Mouse (Mus musculus): ENCODE measurements at regions not wholly inside any gene's neighbourhood (a gene's known extent, or its start where the extent isn't known, plus 50 kb on each side); places are given as distances from the start of the nearest gene placed in this dataset.

GRCm38 (mm10) chr1:35200656-35201055 lies 350.9 kb downstream of the Plekhb2 start:
- TF ChIP-seq CHD2 (IDR thresholded peaks at IDR 0.05; ENCODE audit: low read length), result no peak
- TF ChIP-seq GATA1 (IDR thresholded peaks at IDR 0.05; ENCODE audit: low read depth, low read length), result no peak
- TF ChIP-seq HCFC1 (IDR thresholded peaks at IDR 0.05; ENCODE audit: low read depth, low read length), result no peak
- TF ChIP-seq EP300 (IDR thresholded peaks at IDR 0.05; ENCODE audit: low read depth in 1 of 2, low read length in 2 of 2), result no peak
- no peak for TF ChIP-seq POLR2AphosphoS5 (IDR thresholded peaks at IDR 0.05; ENCODE audit: borderline replicate concordance, low read depth, low read length)
- TF ChIP-seq E2F4 (IDR thresholded peaks at IDR 0.05; ENCODE audit: borderline replicate concordance, low read depth, low read length), result no peak
- no peak for TF ChIP-seq ZKSCAN1 (IDR thresholded peaks at IDR 0.05; ENCODE audit: low read depth, low read length)
- TF ChIP-seq CHD1 (IDR thresholded peaks at IDR 0.05; ENCODE audit: low read depth, low read length), result no peak
- TF ChIP-seq MAZ (IDR thresholded peaks at IDR 0.05; ENCODE audit: low read depth, low read length), result no peak
- no peaks in the 10 kb centered on the region for H3K79me2 ChIP-seq (ENCODE audit: control insufficient read depth, insufficient read depth, low read length, poor library complexity)

GRCm38 (mm10) chr1:35201083-35201879 lies 351.5 kb downstream of the Plekhb2 start:
- H3K36me3 ChIP-seq (ENCODE audit: control insufficient read depth in 1 of 2, insufficient read depth in 2 of 2, low read length in 2 of 2), result no peaks in the 10 kb centered on the region
- H3K27me3 ChIP-seq (ENCODE audit: control insufficient read depth in 1 of 2, insufficient read depth in 2 of 2, low read length in 2 of 2), result no peaks in the 10 kb centered on the region
- H3K79me2 ChIP-seq (ENCODE audit: control insufficient read depth, insufficient read depth, low read length, poor library complexity), result no peaks in the 10 kb centered on the region
- H3K4me1 ChIP-seq (ENCODE audit: control insufficient read depth in 1 of 2, insufficient read depth in 2 of 2, low read length in 2 of 2), result no peaks in the 10 kb centered on the region
- no peak overlapping the region for H3K27ac ChIP-seq (ENCODE audit: control insufficient read depth, low read depth, low read length)
- H3K4me3 ChIP-seq (ENCODE audit: control insufficient read depth in 1 of 2, insufficient read depth in 1 of 2, low read depth in 2 of 2, low read length in 2 of 2), result no peak overlapping the region
- H3K9me3 ChIP-seq (replicated peaks; ENCODE audit: insufficient read depth, low read length), result no peaks in the 10 kb centered on the region
- TF ChIP-seq NRF1 (IDR thresholded peaks at IDR 0.05; ENCODE audit: insufficient read depth, low read depth, low read length, poor library complexity, severe bottlenecking), result no peak
- no peak for TF ChIP-seq ELF1 (IDR thresholded peaks at IDR 0.05; ENCODE audit: low read depth, low read length)
- no peak for TF ChIP-seq E2F4 (IDR thresholded peaks at IDR 0.05; ENCODE audit: borderline replicate concordance, low read depth, low read length)
- TF ChIP-seq EP300 (IDR thresholded peaks at IDR 0.05; ENCODE audit: low read depth in 1 of 2, low read length in 2 of 2), result no peak
- TF ChIP-seq TAL1 (IDR thresholded peaks at IDR 0.05; ENCODE audit: low read length), result no peak
- no peak for TF ChIP-seq MAX (IDR thresholded peaks at IDR 0.05; ENCODE audit: low read length)
- no peak for TF ChIP-seq RAD21 (IDR thresholded peaks at IDR 0.05; ENCODE audit: low read depth, low read length)
- no peak for TF ChIP-seq SMC3 (IDR thresholded peaks at IDR 0.05; ENCODE audit: low read depth, low read length)
- TF ChIP-seq GATA1 (IDR thresholded peaks at IDR 0.05; ENCODE audit: low read depth, low read length), result no peak
- no peak for TF ChIP-seq MYB (IDR thresholded peaks at IDR 0.05; ENCODE audit: low read depth, low read length)
- TF ChIP-seq MAFK (IDR thresholded peaks at IDR 0.05; ENCODE audit: borderline replicate concordance, low read depth, low read length), result no peak
- TF ChIP-seq SIN3A (IDR thresholded peaks at IDR 0.05; ENCODE audit: low read length), result no peak
- TF ChIP-seq GABPA (IDR thresholded peaks at IDR 0.05; ENCODE audit: low read depth, low read length), result no peak
- TF ChIP-seq NELFE (IDR thresholded peaks at IDR 0.05; ENCODE audit: low read depth, low read length), result no peak
- TF ChIP-seq JUND (IDR thresholded peaks at IDR 0.05; ENCODE audit: low read depth, low read length), result no peak
- TF ChIP-seq USF1 (IDR thresholded peaks at IDR 0.05; ENCODE audit: low read depth, low read length), result no peak
- TF ChIP-seq CHD1 (IDR thresholded peaks at IDR 0.05; ENCODE audit: low read depth, low read length), result no peak
- no peak for TF ChIP-seq MEF2A (IDR thresholded peaks at IDR 0.05; ENCODE audit: extremely low read depth, insufficient replicate concordance, low read depth, low read length, poor library complexity, severe bottlenecking)
- no peak for TF ChIP-seq ZNF384 (IDR thresholded peaks at IDR 0.05; ENCODE audit: low read depth, low read length)
- no peak overlapping the region for H3K9ac ChIP-seq (ENCODE audit: control insufficient read depth, low read depth, low read length, poor library complexity, severe bottlenecking)
- DNase-seq (ENCODE audit: low read depth, low spot score), result no peak

More at GRCm38 (mm10) chr1:35200656-35201055, 350.9 kb downstream of the Plekhb2 start:
- no peaks in the 10 kb centered on the region for H3K4me1 ChIP-seq (ENCODE audit: control insufficient read depth in 1 of 2, insufficient read depth in 2 of 2, low read length in 2 of 2)
- H3K27me3 ChIP-seq (ENCODE audit: control insufficient read depth in 1 of 2, insufficient read depth in 2 of 2, low read length in 2 of 2), result no peaks in the 10 kb centered on the region
- H3K36me3 ChIP-seq (ENCODE audit: control insufficient read depth in 1 of 2, insufficient read depth in 2 of 2, low read length in 2 of 2), result no peaks in the 10 kb centered on the region
- H3K9ac ChIP-seq (ENCODE audit: control insufficient read depth, low read depth, low read length, poor library complexity, severe bottlenecking), result no peak overlapping the region
- H3K9me3 ChIP-seq (replicated peaks; ENCODE audit: insufficient read depth, low read length), result no peaks in the 10 kb centered on the region
- no peak overlapping the region for H3K4me3 ChIP-seq (ENCODE audit: control insufficient read depth in 1 of 2, insufficient read depth in 1 of 2, low read depth in 2 of 2, low read length in 2 of 2)
- no peak overlapping the region for H3K27ac ChIP-seq (ENCODE audit: control insufficient read depth, low read depth, low read length)
- DNase-seq (ENCODE audit: low read depth, low spot score), result no peak
